Mouse (Mus musculus) cortical plate, adult 2 months (tissue): ENCODE results near the gene Fgfr2. TPM values are rescaled to one million over a fixed set of nuclear protein-coding genes. Genes with fewer than 3 reads are reported as not detected.
A peak's percentile ranks its signal among the peaks of the same experiment; 100 is the strongest.

ENCODE experiments used
- H3K27ac ChIP-seq: fragments of 200-500 bp; 2 replicates; pipeline ENCODE4 v1.5.1; 2012; ENCODE audit warnings: low read length, control low read depth, inconsistent platforms; ENCODE audit not compliant: insufficient read depth
- H3K4me1 ChIP-seq: fragments of 200-500 bp; 2 replicates; pipeline ENCODE4 v1.6.1; 2011; ENCODE audit warnings: low read length; ENCODE audit not compliant: control insufficient read depth, insufficient read depth
- H3K4me3 ChIP-seq: fragments of 200-500 bp; 2 replicates; pipeline ENCODE4 v1.5.1; 2011; ENCODE audit warnings: mild to moderate bottlenecking, low read length, control low read depth; ENCODE audit not compliant: insufficient read depth
- CTCF ChIP-seq: fragments of 200-500 bp; IDR thresholded peaks from 2 replicates; pipeline ENCODE4 v1.5.1; 2011; ENCODE audit warnings: mild to moderate bottlenecking, control low read depth, low read length; ENCODE audit not compliant: insufficient read depth; ENCODE audit errors: extremely low read depth
- POLR2A ChIP-seq: fragments of 200-500 bp; IDR thresholded peaks from 2 replicates; pipeline ENCODE4 v1.6.1; 2011; ENCODE audit warnings: mild to moderate bottlenecking, low read length, control low read depth; ENCODE audit not compliant: insufficient read depth; ENCODE audit errors: extremely low read depth
- polyA plus RNA-seq: library from polyadenylated mRNA; depleted of rRNA; stranded (reverse); fragments of >200 nt; gene quantifications from 2 replicates; pipeline ENCODE4 v1.2.3, GENCODE M21; 2012

Fgfr2 gene
- polyA plus RNA-seq, 1 experiment = 50.4 TPM

GRCm38 (mm10) chr7:132830955-132831354, 292.2 kb downstream of the Fgfr2 start:
- Histone ChIP-seq H3K27ac (no peak overlapping the region), H3K4me1 (no peaks in the 10 kb centered on the region)
- TF ChIP-seq CTCF = no peak
- TF ChIP-seq POLR2A = no peak

DNA sequence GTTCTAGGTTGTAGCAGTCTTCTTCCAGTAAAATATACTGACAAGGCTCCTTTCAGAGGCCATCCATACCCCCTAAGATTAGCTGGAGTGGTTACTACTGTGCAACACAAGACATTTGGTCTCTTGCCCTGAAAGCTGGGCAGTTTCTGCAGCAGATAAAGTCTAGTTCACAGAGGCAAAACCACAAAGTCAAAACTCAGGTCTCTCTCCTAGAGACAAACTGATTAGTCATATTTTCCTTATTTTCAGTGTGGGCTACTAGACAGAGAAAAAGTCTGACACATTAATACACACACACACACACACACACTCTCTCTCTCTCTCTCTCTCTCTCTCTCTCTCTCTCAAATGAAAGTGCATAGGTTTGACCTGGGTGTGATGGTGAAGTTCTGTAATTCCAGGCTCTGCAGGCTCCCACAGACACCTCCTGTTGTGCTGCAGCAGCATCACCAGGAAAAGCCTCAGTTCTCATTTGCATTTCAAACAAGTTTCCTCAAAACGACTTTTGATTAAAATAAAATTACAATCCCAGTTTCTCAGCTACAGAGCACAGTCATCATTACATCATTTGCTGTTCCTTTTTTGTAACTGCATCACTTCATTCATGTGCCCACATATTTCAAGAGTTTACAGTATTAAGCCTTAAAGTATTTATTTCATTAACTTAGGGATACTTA, 298.7 kb downstream of the Fgfr2 start:
- Histone ChIP-seq H3K4me3 (no peak overlapping the region), H3K27ac (peak overlapping the region; percentile 46; the same call in 1 of the 2 replicates), H3K4me1 (peaks cover 5% of the 10 kb centered on the region; the same call in 1 of the 2 replicates)
- no peak for TF ChIP-seq POLR2A
- TF ChIP-seq CTCF = no peak

More at GRCm38 (mm10) chr7:132830955-132831354, 292.2 kb downstream of the Fgfr2 start:
- H3K4me3 ChIP-seq = no peak overlapping the region

GRCm38 (mm10) chr7:132823832-132824231, 299.3 kb downstream of the Fgfr2 start:
- no peak for TF ChIP-seq POLR2A
- TF ChIP-seq CTCF = no peak
- Histone ChIP-seq H3K4me3 (no peak overlapping the region), H3K4me1 (peaks cover 5% of the 10 kb centered on the region; the same call in 1 of the 2 replicates), H3K27ac (no peak overlapping the region)

DNA sequence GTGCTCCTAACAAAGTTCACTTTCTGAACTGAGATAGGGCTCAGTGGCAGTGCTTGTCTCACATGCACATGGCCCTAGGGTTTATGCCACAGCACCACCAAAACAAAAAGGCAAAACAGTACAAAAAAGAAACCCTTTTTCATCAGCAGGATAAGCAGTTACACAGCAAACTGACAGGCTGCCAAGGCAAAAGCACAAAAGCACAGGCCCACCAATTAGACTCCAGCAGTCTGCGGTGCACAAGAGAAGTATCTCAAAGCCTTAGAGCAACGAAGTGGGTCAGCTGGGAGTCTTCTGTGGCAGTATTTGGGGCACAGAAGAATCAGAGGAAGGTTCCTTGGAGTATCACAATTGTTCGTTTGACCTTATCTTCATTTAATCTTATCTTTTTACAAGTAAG, 302.5 kb downstream of the Fgfr2 start:
- H3K4me3 ChIP-seq = no peak overlapping the region
- H3K4me1 ChIP-seq = peaks cover 5% of the 10 kb centered on the region; the same call in 1 of the 2 replicates
- no peak overlapping the region for H3K27ac ChIP-seq
- TF ChIP-seq POLR2A = no peak
- TF ChIP-seq CTCF = no peak

DNA sequence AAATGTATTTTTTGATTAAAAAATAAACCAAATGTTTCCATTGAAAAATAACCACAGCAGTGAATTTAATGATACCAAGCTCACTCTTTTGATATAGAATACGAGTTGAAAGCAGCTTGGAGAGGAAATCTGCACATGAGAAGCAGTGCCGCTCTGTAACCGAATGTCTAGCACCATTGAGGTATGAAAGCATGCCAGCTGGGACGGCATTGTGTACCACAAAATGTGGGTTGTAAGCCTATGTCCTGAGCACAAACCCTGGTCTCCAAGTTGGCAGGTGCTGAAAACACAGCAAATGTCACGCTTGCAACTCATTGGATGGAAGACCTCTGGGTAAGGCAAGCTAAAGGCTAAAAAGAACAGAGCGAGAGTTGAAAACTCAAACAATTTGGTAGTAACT, 306.1 kb downstream of the Fgfr2 start:
- no peak overlapping the region for H3K27ac ChIP-seq
- no peak for TF ChIP-seq POLR2A
- TF ChIP-seq CTCF = no peak
- no peak overlapping the region for H3K4me3 ChIP-seq
- H3K4me1 ChIP-seq = no peaks in the 10 kb centered on the region; the same call in 1 of the 2 replicates

DNA sequence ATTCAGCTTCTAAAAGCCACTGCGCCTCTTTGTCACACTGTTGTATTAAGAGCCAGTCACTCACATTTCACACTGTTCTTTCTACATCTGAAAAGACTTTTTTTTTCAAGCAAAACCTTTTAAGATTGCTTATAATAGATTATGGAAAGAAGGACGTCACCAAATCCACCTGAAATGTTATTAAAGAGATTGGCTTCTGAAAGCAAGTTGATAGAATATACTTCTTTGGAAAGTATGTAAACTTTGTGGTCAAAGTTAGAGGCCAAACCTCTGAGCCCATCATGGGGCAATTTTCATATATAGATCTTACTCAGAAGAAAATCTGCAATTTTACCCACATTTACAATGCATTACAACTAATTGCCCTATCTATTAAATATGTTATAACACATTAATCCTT, 306.6 kb downstream of the Fgfr2 start:
- Histone ChIP-seq H3K4me1 (no peaks in the 10 kb centered on the region; the same call in 1 of the 2 replicates), H3K27ac (no peak overlapping the region), H3K4me3 (no peak overlapping the region)
- TF ChIP-seq POLR2A (no peak), CTCF (no peak)

DNA sequence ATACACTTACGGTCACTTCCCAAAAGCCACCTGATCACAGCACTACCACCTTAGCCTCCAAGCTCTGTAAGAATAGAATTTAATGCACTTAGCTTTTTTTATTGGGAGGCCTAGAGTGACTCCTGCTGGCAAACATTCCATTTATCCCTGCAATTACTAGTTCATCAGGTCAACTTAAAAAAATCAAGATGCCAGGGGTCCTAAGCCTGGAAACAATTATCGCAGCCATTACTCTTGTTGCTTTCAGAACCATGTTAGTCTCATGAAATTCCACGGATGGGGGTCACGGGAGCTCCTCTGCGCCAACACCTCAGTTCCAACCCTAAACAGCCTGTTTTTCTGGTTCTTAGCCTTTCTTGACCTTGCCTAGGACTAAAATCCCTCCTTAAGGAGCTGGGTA, 308.1 kb downstream of the Fgfr2 start:
- peaks cover 2% of the 10 kb centered on the region; the same call in 1 of the 2 replicates for H3K4me1 ChIP-seq
- H3K4me3 ChIP-seq = no peak overlapping the region
- no peak for TF ChIP-seq POLR2A
- no peak for TF ChIP-seq CTCF
- no peak overlapping the region for H3K27ac ChIP-seq

DNA sequence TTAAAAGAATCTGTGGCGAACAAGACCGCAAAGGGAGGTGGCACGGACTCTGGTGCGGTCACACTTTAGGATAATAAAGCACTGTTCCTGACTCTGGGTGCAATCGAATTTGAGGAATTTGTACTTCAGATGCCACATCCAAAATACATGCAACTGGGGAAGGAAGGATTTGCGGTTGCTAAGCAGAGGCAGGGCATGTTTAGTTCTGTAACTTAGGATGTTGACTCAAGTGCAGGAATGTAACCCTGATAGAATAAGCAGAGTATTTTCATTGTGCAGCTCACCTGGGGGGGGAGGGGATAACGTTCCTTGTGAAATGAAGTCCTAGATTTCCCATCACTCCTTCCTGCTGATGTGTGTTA, 309.1 kb downstream of the Fgfr2 start:
- H3K4me3 ChIP-seq = peak overlapping the region; percentile 73
- H3K27ac ChIP-seq = peak overlapping the region; percentile 6
- no peak for TF ChIP-seq CTCF
- TF ChIP-seq POLR2A = no peak
- H3K4me1 ChIP-seq = peaks cover 4% of the 10 kb centered on the region

DNA sequence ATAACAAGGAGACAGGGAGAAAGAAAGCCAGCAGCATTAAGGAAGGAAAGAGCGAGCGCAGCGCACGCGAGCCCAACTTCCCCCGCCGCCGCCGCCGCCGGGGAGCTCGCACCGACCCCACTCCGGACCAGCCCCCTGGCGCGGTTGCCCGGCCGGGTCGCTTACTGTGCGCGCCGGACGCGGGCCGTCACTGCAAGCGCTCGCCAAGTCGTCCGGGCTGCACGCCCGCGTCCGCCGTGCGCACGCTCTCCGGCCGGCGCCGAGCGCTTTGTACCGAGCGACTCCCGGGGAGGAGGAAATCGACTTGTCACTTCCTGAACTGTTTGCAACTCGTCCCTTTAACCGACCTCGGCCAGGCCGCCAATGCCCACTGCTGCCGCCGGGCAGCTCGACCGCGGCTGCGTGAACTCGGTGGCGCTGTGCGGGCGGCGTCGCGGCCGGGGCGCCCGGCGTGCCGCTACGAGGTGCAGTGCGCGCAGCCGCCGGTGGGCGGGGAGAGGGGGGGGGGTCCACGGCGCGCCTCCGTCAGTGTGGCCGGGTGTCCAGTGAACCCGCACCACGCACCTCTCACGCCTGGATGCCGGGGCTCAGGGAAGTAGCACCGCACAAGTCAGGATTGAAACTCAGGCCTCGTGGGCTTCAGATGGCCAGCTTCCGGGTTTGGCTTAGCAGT, 309.6 kb downstream of the Fgfr2 start, which contains the start of gene Fam53b:
Gene Fam53b, minus strand, starts transcription at position 471 of the 673 bp plus-strand sequence.
- peaks cover 4% of the 10 kb centered on the region for H3K4me1 ChIP-seq
- no peak for TF ChIP-seq CTCF
- peak; percentile 69; the same call in 1 of the 2 replicates for TF ChIP-seq POLR2A
- peak within 1 kb of the TSS; percentile 73 for H3K4me3 ChIP-seq
- peak within 1 kb of the TSS; percentile 69 for H3K27ac ChIP-seq
